Mouse (Mus musculus): Measurements from ENCODE around the gene Gnas. TPM values are rescaled to one million over a fixed set of nuclear protein-coding genes. Genes with fewer than 3 reads are reported as not detected.

The Gnas gene
- polyA plus RNA-seq, 1 experiment from 2014 or later, result 1,127 TPM

- peaks cover 54% of the 10 kb centered on the region for H3K9me3 ChIP-seq (replicated peaks; ENCODE audit: control insufficient read depth, low read length)
- peaks cover 21% of the 10 kb centered on the region for H3K27me3 ChIP-seq (ENCODE audit: control insufficient read depth, insufficient read depth, low read length)
- ATAC-seq (replicated peaks; ENCODE audit: insufficient number of reproducible peaks, low FRiP score, low TSS enrichment), result no peak
- no peak overlapping the region for H3K27ac ChIP-seq (ENCODE audit: low read depth, low read length)
- peak overlapping the region; percentile 62 for H3K4me2 ChIP-seq
- H3K36me3 ChIP-seq (ENCODE audit: control insufficient read depth, insufficient read depth, low read length), result peaks cover 4% of the 10 kb centered on the region; the same call in 1 of the 2 replicates
- H3K4me3 ChIP-seq (ENCODE audit: low read depth, low read length), result peak overlapping the region; percentile 11
- H3K4me1 ChIP-seq (ENCODE audit: control insufficient read depth, insufficient read depth, low read length), result peaks cover 14% of the 10 kb centered on the region
- H3K9ac ChIP-seq (ENCODE audit: low read depth, low read length), result no peak overlapping the region
- 40% methylated on average over 29 of the region's 29 CpGs for WGBS (ENCODE audit: insufficient replicate concordance)
Measured at GRCm38 (mm10) chr2:174297086-174297571, 13.0 kb downstream of the Gnas start.

DNA sequence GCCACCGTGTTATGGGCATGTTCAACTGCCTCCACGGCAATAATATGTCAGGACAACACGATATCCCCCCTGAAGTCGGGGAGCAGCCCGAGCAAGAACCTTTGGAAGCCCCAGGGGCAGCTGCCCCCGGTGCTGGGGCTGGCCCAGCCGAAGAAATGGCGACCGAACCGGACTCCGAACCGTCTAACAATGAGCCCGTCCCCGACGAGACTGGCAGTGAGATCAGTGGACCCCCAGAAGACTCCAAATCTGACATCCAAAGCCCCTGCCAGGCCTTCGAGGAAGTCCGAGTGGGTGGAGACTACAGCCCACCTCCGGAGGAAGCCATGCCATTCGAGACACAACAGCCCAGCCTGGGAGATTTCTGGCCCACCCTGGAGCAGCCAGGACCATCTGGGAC is 13.7 kb downstream of the Gnas start:
- Histone ChIP-seq H3K4me3 (ENCODE audit: low read depth, low read length) (peak overlapping the region; percentile 46; the same call in 1 of the 2 replicates), H3K4me1 (ENCODE audit: control insufficient read depth, insufficient read depth, low read length) (peaks cover 7% of the 10 kb centered on the region; the same call in 1 of the 2 replicates), H3K36me3 (ENCODE audit: control insufficient read depth, insufficient read depth, low read length) (peaks cover 3% of the 10 kb centered on the region; the same call in 1 of the 2 replicates), H3K9me3 (replicated peaks; ENCODE audit: control insufficient read depth, low read length) (peaks cover 54% of the 10 kb centered on the region), H3K4me2 (no peak overlapping the region), H3K27ac (ENCODE audit: low read depth, low read length) (no peak overlapping the region), H3K27me3 (ENCODE audit: control insufficient read depth, insufficient read depth, low read length) (peaks cover 21% of the 10 kb centered on the region), H3K9ac (ENCODE audit: low read depth, low read length) (no peak overlapping the region)
- ATAC-seq (replicated peaks; ENCODE audit: insufficient number of reproducible peaks, low FRiP score, low TSS enrichment), result no peak
- WGBS (ENCODE audit: insufficient replicate concordance), result 56% methylated on average over 19 of the region's 19 CpGs

GRCm38 (mm10) chr2:174298471-174298870 is 14.4 kb downstream of the Gnas start:
- Histone ChIP-seq H3K9me3 (replicated peaks; ENCODE audit: control insufficient read depth, low read length) (peaks cover 54% of the 10 kb centered on the region), H3K4me2 (peak overlapping the region; percentile 75), H3K27me3 (ENCODE audit: control insufficient read depth, insufficient read depth, low read length) (peaks cover 21% of the 10 kb centered on the region), H3K36me3 (ENCODE audit: control insufficient read depth, insufficient read depth, low read length) (no peaks in the 10 kb centered on the region), H3K4me1 (ENCODE audit: control insufficient read depth, insufficient read depth, low read length) (peaks cover 1% of the 10 kb centered on the region; the same call in 1 of the 2 replicates), H3K4me3 (ENCODE audit: low read depth, low read length) (peak overlapping the region; percentile 46), H3K9ac (ENCODE audit: low read depth, low read length) (no peak overlapping the region), H3K27ac (ENCODE audit: low read depth, low read length) (no peak overlapping the region)
- 44% methylated on average over 33 of the region's 33 CpGs for WGBS (ENCODE audit: insufficient replicate concordance)
- no peak for ATAC-seq (replicated peaks; ENCODE audit: insufficient number of reproducible peaks, low FRiP score, low TSS enrichment)

GRCm38 (mm10) chr2:174299091-174299770 is 15.1 kb downstream of the Gnas start:
- no peak for ATAC-seq (replicated peaks; ENCODE audit: insufficient number of reproducible peaks, low FRiP score, low TSS enrichment)
- H3K9me3 ChIP-seq (replicated peaks; ENCODE audit: control insufficient read depth, low read length), result peaks cover 53% of the 10 kb centered on the region
- no peaks in the 10 kb centered on the region; the same call in 1 of the 2 replicates for H3K4me1 ChIP-seq (ENCODE audit: control insufficient read depth, insufficient read depth, low read length)
- H3K4me2 ChIP-seq, result peak overlapping the region; percentile 75
- peaks cover 21% of the 10 kb centered on the region for H3K27me3 ChIP-seq (ENCODE audit: control insufficient read depth, insufficient read depth, low read length)
- H3K9ac ChIP-seq (ENCODE audit: low read depth, low read length), result no peak overlapping the region
- no peaks in the 10 kb centered on the region for H3K36me3 ChIP-seq (ENCODE audit: control insufficient read depth, insufficient read depth, low read length)
- H3K27ac ChIP-seq (ENCODE audit: low read depth, low read length), result no peak overlapping the region
- 55% methylated on average over 48 of the region's 48 CpGs for WGBS (ENCODE audit: insufficient replicate concordance)
- peak overlapping the region; percentile 46 for H3K4me3 ChIP-seq (ENCODE audit: low read depth, low read length)

DNA sequence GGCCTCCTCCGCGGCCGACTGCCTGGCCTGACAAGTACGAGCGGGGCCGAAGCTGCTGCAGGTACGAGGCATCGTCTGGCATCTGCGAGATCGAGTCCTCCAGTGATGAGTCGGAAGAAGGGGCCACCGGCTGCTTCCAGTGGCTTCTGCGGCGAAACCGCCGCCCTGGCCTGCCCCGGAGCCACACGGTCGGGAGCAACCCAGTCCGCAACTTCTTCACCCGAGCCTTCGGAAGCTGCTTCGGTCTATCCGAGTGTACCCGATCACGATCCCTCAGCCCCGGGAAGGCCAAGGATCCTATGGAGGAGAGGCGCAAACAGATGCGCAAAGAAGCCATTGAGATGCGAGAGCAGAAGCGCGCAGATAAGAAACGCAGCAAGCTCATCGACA is 15.6 kb downstream of the Gnas start:
- Histone ChIP-seq H3K27me3 (ENCODE audit: control insufficient read depth, insufficient read depth, low read length) (peaks cover 21% of the 10 kb centered on the region), H3K36me3 (ENCODE audit: control insufficient read depth, insufficient read depth, low read length) (no peaks in the 10 kb centered on the region), H3K9ac (ENCODE audit: low read depth, low read length) (no peak overlapping the region), H3K4me3 (ENCODE audit: low read depth, low read length) (peak overlapping the region; percentile 46), H3K9me3 (replicated peaks; ENCODE audit: control insufficient read depth, low read length) (peaks cover 50% of the 10 kb centered on the region), H3K4me2 (peak overlapping the region; percentile 75), H3K4me1 (ENCODE audit: control insufficient read depth, insufficient read depth, low read length) (no peaks in the 10 kb centered on the region; the same call in 1 of the 2 replicates), H3K27ac (ENCODE audit: low read depth, low read length) (no peak overlapping the region)
- ATAC-seq (replicated peaks; ENCODE audit: insufficient number of reproducible peaks, low FRiP score, low TSS enrichment), result no peak
- 50% methylated on average over 34 of the region's 34 CpGs for WGBS (ENCODE audit: insufficient replicate concordance)

DNA sequence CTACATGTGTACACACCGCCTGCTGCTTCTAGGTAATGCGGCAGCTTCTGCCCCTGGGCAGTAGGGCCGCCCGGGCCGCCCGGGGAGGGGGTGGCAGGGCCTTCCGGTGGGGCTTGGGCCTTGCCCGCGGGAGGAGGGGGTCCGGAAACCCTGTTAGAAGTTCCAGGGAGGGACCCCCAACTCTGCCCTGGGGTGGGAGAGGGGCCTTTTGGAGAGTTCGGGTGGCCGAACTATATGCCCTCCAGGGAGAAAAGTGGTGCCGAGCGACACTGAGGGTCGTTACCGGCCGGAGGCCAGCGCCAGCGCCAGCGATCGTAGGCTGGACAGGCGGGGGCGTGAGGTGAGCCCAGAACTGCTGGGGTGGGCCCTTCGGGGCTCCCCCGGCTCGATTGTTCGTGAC is 16.1 kb downstream of the Gnas start:
- Histone ChIP-seq H3K4me3 (ENCODE audit: low read depth, low read length) (peak overlapping the region; percentile 46), H3K9me3 (replicated peaks; ENCODE audit: control insufficient read depth, low read length) (peaks cover 46% of the 10 kb centered on the region), H3K4me1 (ENCODE audit: control insufficient read depth, insufficient read depth, low read length) (no peaks in the 10 kb centered on the region; the same call in 1 of the 2 replicates), H3K36me3 (ENCODE audit: control insufficient read depth, insufficient read depth, low read length) (no peaks in the 10 kb centered on the region), H3K9ac (ENCODE audit: low read depth, low read length) (no peak overlapping the region; the same call in 1 of the 2 replicates), H3K27ac (ENCODE audit: low read depth, low read length) (no peak overlapping the region), H3K4me2 (peak overlapping the region; percentile 75), H3K27me3 (ENCODE audit: control insufficient read depth, insufficient read depth, low read length) (peaks cover 21% of the 10 kb centered on the region)
- WGBS (ENCODE audit: insufficient replicate concordance), result 58% methylated on average over 27 of the region's 27 CpGs
- ATAC-seq (replicated peaks; ENCODE audit: insufficient number of reproducible peaks, low FRiP score, low TSS enrichment), result no peak

DNA sequence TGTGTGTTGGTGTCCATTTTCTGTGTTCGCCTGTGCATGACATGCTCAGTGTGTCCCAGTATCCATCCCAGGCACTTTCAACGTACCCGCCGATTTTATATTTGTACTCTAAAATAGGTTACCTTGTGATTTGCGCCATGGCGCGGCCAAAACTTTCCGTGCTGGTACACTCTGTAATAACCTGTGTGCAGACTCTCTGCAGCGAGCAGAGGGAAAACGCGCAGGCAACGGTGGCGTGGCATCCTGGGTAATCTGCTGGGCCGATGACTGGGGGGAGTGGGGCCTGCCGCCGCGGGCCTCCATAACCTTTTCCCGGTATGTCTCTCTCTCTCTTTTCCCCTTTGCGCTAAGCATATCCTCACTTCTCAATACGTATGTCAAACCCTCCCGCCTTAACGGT is 16.5 kb downstream of the Gnas start:
- H3K9me3 ChIP-seq (replicated peaks; ENCODE audit: control insufficient read depth, low read length), result peaks cover 41% of the 10 kb centered on the region
- ATAC-seq (replicated peaks; ENCODE audit: insufficient number of reproducible peaks, low FRiP score, low TSS enrichment), result no peak
- no peaks in the 10 kb centered on the region for H3K36me3 ChIP-seq (ENCODE audit: control insufficient read depth, insufficient read depth, low read length)
- no peak overlapping the region for H3K27ac ChIP-seq (ENCODE audit: low read depth, low read length)
- peak overlapping the region; percentile 46 for H3K4me3 ChIP-seq (ENCODE audit: low read depth, low read length)
- WGBS (ENCODE audit: insufficient replicate concordance), result 41% methylated on average over 22 of the region's 22 CpGs
- peaks cover 21% of the 10 kb centered on the region for H3K27me3 ChIP-seq (ENCODE audit: control insufficient read depth, insufficient read depth, low read length)
- no peaks in the 10 kb centered on the region; the same call in 1 of the 2 replicates for H3K4me1 ChIP-seq (ENCODE audit: control insufficient read depth, insufficient read depth, low read length)
- H3K4me2 ChIP-seq, result peak overlapping the region; percentile 75
- no peak overlapping the region for H3K9ac ChIP-seq (ENCODE audit: low read depth, low read length)

DNA sequence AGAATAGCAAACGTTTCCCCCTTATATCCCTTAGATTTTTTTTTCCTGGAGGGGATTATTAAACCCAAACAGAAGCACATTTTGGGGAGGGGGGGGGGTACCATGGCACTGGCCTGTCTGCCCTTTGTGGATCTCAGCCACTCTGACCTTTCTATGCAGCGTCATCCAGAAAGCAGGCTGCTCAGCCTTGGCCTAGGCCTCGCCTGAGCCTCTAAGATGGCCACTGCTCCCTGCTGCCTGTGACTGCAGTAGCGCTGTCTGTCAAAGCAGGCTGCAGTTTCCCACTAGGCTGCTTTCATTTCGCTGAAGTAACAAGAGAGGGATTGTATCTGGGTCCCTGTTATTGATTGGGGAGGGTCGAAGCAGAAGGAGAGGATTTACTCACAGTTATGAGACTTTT is 18.4 kb downstream of the Gnas start:
- no peak overlapping the region for H3K27ac ChIP-seq (ENCODE audit: low read depth, low read length)
- no peak overlapping the region for H3K4me3 ChIP-seq (ENCODE audit: low read depth, low read length)
- H3K9ac ChIP-seq (ENCODE audit: low read depth, low read length), result no peak overlapping the region
- H3K36me3 ChIP-seq (ENCODE audit: control insufficient read depth, insufficient read depth, low read length), result no peaks in the 10 kb centered on the region
- WGBS (ENCODE audit: insufficient replicate concordance), result 58% methylated on average over 6 of the region's 6 CpGs
- H3K9me3 ChIP-seq (replicated peaks; ENCODE audit: control insufficient read depth, low read length), result peaks cover 24% of the 10 kb centered on the region; the same call in 1 of the 2 replicates
- ATAC-seq (replicated peaks; ENCODE audit: insufficient number of reproducible peaks, low FRiP score, low TSS enrichment), result no peak
- peaks cover 21% of the 10 kb centered on the region for H3K27me3 ChIP-seq (ENCODE audit: control insufficient read depth, insufficient read depth, low read length)
- H3K4me2 ChIP-seq, result no peak overlapping the region
- no peaks in the 10 kb centered on the region for H3K4me1 ChIP-seq (ENCODE audit: control insufficient read depth, insufficient read depth, low read length)

Measured in heart, embryonic 11.5 days (tissue).